Mouse (Mus musculus) naive thymus-derived CD4-positive, alpha-beta T cell, adult 5 months (primary cell): ENCODE data around the gene Zeb2. TPM values are rescaled to one million over a fixed set of nuclear protein-coding genes. Genes with fewer than 3 reads are reported as not detected.

Experiments
- polyA plus RNA-seq: library from polyadenylated mRNA; unstranded; fragments of 100-300 nt; shearing (Covaris generic); gene quantifications from one replicate; pipeline ENCODE4 v1.2.1, GENCODE M21; 2017

Gene Zeb2
- not detected for polyA plus RNA-seq

GRCm38 (mm10) chr2:45117087-45117561 is at the start of gene Zeb2:
Zeb2 (minus strand) TSS chr2:45117395.

Other genes with a start within 250 kb of the Zeb2 start
- 13.4 TPM for gene Gtdc1, start 189.7 kb downstream of the Zeb2 start, polyA plus RNA-seq